Mouse (Mus musculus): Measurements from ENCODE around the gene Ldlrad3.

Ldlrad3 gene

GRCm38 (mm10) chr2:102144311-102144710, 41.9 kb downstream of the Ldlrad3 start:
- no peak for DNase-seq (ENCODE audit: low read depth)

DNA sequence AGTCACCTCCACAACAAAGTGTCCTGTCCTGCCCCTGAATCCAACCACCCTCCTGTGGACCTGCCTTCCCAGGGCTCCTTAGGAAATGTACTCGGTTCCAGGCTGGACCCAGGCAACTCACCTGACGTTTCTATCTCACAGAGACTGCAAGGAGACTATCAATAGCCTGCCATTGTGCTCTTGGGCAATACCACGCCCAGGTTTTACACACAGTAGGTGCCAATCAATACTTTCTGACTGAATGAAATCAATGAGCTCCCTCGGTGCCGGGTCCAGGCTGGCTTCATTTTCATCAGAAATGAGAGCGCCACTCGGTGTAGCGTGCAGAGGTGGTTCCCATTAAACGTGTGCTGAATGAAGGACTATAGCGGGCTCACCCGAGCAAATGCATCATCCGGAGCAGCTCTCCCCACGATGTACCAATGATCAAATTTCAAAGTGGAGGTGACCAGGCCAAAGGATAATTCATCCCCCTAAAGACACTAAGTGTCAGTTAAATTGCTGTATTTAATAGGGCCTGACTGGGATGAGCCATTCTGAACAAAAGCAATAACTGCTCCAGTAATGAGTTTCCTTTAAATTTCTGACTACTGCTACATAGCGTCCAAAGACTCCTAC, 43.4 kb downstream of the Ldlrad3 start:
- no peak for DNase-seq (ENCODE audit: low read depth)

DNA sequence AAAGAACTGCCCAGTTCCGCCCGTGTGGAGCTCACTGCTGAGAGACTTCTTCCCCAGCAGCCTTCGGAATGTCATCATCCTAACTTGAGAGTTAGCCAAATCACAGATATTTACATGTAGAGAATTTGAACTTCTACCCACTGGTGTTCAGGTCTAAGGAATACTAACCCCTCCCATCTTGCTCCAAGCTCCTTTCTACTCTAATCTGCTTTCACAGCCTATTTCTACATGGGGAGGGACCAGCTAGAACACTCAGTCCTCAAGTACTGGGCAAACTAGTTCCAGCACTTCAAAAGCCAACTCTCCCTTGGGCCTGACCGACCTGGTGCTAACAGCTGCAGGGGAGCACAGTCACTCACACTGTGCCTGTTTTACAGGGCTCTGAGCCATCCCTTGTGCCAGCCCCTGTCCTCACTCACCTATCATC, 44.0 kb downstream of the Ldlrad3 start:
- no peak for DNase-seq (ENCODE audit: low read depth)

GRCm38 (mm10) chr2:102141199-102141598, 45.0 kb downstream of the Ldlrad3 start:
- no peak for DNase-seq (ENCODE audit: low read depth)

DNA sequence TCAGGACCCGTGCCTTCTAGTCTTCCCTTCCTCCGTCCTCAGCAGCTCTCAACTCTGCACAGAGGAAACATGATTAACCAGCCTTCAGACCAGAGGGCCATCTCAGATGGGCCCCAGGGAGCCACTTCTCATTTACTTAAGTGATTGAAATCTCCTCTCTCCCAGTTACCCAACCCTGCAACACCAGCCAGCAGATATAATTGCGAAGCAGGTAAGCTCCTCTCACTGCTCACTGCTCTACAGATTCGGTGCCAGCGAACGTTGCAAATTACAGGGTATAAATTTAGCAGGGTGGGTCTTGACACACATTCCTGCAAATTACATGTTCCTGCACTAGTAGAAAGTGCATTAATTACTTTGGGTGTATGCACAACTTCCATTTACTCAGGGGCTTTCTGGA, 48.3 kb downstream of the Ldlrad3 start:
- DNase-seq (ENCODE audit: low read depth): no peak

DNA sequence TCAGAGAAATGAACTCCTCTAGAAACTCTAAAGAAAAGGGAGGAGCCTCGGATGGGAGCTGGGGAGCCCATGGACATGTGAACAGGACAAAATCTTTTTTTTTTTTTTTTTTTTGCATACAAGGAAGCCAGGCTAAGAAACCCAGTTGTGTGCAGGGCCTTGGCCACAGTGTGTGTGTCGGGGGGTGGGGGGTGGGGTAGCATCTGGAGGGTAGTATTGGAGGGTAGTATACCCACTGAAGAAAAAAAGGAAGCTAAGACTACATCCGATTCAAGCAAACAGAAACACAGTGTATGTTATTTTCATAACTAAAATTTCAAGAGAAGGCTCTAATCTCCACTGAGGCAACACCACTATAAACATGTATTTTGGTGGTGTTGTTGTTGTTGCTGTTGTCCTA, 50.0 kb downstream of the Ldlrad3 start:
- no peak for DNase-seq (ENCODE audit: low read depth)

DNA sequence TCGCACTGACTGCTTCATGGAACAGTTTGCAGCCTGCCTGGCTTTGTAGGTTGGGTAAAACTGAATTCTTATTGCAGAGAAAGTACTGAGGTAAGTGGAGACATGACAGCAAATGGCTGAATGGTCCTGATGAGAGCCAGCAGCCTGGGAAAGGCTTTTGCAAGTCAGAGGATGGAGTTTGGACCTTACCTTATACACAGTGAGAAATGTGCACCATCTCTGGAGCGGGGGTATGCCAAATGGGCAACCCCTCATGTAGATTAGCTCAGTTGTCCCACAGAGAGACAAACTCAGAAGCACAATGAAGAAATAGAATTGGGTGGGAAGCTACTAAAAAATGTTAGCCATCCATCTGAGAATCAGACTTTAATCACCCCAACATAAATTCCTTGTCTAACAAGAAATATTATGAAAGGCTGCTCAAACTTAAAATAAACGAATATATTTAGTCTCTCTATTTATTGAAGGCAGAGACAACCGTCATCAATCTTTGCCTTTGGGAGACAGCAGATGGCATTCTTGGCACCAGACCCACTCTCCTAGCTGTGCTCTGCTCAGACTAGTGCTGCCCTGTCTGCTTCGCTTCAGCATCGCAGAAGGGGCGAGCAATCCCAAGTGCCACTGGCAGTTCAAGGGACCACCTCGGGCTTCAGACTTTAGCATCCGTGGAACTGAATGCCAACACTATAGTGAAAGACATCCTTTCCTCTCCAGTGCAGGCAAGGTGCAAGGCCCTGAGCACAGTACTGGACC, 51.5 kb downstream of the Ldlrad3 start:
- no peak for DNase-seq (ENCODE audit: low read depth)

DNA sequence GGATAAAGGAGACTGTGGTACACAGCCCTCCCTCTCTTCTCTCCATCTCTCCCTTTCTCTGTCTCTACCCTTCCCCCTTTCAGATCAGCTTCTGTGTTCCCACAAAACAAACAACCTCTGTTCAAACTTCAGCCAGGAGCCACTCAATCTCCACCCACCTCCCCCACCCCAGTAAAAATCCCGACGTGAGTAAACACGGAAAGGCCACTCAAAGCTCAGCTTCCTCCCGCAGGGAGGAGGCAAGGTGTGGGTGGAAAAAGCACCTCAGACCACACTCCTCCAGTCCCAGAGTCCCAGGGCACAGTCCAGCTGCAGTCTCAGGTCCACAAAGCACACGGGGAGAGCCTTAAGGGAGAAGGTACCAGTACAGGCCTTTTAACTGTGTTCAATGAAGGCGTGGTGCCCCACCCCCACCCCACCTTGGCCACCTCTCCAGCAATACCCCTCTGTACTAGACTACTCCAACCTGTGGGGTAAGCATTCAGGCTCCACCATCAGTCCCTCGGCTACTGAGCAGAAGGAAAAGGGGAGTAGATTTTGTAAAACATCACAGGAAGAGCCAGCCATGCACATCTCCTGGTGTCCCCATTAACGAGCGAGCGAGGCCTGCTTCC, 53.1 kb downstream of the Ldlrad3 start:
- DNase-seq (ENCODE audit: low read depth): no peak

DNA sequence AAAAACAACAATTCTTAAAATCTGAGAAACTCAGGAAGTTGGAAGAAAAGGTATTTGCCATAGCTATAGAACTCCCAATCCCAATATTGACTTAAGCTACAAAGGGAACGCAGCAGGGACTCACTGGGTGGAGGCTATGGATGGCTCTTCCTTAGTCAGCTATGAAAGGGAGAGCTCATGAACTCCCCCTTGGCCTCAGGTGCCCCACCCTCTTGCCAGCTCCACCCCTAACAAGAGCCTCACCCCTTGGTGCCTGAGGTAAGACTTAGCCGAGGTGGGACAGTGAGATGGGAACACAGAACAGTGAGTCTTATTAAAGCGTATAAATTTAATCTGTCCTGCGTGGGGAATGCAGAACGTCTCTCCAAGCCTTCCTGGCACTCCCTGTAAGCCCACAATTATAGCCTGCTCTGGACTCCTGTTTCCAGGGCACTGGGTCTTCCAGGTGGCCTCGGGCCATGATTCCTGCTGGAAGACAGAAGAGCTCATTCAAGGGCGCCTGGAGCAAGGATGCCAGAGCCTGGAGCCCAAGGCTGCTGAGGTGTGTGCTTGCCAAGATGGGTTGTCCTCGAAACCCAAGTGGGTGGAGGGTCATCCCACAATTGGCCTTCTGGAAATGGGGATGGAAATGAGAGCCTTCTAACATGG, 55.9 kb downstream of the Ldlrad3 start:
- no peak for DNase-seq (ENCODE audit: low read depth)

DNA sequence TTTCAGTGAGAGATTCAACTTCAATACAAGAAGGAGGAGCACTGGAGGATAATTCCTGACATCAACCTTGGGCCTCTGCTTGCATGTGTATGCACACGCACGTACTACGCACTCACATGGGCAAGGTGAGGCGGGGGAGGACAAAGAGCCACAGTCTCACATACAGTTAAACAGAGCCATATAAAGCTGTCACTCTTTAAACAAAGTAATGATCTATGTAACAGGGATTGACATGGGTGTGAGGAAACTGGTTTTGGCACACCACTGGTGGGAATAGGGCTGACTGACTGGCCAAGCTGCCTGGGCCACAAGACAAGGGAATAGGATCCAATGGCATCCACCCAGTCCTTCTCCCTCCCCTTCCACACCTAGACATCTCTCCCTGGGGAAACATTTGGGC, 57.0 kb downstream of the Ldlrad3 start:
- no peak for DNase-seq (ENCODE audit: low read depth)

DNA sequence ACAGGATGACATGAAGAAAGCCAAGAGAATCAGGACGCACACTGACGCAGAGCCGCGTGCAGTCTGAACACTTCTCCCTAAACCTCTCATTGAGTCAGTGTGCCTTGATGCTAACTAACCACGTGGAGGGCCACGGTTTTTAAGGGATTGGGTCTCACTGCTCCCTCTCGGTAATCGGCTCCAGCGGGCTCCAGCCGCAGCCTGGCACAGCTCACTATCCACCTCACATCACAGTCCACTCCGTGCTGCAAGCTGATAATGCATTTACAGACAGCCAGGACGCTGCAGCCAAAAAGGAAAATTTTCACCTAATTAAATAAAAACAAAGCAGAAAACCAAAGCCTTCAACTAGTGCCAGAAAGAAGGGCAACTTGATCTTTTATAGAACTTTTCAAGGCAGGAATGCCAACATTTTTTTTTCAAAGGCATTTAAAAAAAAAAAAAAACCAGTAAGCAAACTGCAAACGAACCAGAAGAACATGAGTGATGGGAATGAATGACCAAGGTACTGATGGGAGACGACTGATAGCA, 57.6 kb downstream of the Ldlrad3 start:
- no peak for DNase-seq (ENCODE audit: low read depth)

DNA sequence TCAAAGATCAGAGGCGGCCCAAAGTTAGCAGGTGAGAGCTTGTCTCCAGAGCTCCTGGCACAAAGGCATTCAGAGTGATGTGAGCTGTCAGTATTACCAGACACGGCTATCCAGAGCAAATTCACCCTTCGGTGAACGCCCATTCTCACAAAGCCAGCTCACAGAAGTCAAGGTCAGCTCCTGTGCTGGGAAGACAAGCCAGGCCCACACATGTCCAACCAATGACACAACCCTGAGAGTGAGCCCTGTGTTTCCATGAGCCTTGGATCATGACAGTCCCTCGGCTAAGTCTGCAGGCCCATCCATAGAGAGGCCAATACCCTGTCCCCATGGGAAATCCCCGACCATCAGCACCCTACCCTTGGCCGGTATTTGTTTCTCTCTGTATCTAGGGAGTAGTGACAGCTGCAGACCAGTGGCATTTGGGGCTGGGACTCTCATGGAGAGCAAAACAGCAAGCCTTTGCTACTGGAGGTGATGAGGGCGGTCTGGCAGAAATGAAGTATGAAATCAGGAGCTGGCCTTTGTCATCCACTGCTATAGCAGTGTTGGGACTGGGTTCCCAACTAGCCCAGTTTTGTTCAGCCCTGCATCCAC, 58.3 kb downstream of the Ldlrad3 start:
- no peak for DNase-seq (ENCODE audit: low read depth)

DNA sequence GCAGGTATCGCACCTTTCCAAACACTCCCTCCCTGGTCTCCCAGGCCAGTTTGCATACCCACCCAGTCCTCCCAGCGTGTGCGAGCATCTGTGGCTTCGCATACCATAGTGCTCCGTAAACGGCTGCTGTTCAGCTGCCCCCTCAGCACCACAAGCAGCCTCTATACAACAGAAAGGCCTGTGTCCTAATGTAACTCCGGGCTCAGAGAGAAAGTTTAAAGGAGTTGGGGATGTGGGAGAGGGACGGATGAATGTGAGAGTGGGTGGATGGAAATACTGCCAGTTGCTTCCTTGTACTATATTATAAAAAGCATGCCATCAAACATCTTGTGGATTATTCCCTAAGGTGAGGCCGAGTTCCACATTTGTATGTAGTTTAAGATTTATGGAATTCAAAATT, 59.0 kb downstream of the Ldlrad3 start:
- no peak for DNase-seq (ENCODE audit: low read depth)

DNA sequence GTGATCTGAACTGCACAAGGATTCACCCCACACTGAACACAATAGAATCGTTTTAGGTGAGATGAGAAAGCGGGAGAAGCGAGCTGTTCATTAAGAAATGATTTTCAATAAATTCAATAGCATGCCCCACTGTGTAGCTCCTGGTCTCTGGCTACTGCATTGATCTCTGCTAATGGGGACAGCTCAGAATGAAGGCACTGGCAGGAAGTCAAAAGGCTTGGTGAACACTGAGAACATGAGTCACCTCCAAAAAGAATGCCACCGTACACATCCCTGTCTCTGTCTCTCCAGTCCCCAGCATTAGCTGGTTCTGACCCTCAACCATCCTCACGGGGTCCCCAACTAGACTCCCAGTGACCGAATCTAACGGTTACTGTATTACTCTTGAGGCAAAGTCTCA, 60.1 kb downstream of the Ldlrad3 start:
- DNase-seq (ENCODE audit: low read depth): no peak

DNA sequence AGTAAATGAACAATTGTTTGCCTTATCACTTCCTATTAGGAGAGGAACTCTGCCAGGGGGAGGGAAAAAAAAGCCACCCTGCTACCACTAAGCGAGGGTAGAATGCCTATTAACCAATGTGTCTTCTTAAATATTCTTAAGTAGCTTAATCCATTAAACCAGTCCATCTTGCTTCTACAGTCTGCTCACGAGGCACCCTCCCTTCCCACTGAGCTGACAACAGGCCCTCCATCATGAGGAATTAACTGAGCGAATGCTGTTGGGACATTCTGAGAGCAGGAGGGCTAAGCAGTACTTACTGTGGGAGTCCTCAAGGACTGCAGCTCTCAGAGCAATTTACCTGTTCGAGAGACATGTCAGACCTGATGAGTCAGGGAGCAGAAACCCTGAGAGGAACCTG, 61.1 kb downstream of the Ldlrad3 start:
- DNase-seq (ENCODE audit: low read depth): no peak

DNA sequence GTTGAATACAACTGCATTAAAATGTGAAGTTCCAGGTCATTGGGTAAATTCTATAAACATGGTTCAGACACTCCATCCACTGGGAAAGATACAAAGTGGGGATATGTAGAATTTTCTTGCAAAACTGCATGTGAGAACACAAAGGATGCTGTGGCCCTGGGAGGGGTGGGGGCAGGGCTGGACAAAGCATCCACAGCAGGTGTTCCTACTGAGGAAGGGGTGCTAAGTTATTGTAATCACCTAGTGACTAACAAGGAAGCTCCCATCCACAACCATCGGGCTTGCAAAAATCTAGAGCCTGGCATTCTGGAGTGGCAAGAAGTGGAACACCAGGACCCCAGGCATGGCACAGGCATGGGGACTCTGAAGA, 64.1 kb downstream of the Ldlrad3 start:
- no peak for DNase-seq (ENCODE audit: low read depth)

DNA sequence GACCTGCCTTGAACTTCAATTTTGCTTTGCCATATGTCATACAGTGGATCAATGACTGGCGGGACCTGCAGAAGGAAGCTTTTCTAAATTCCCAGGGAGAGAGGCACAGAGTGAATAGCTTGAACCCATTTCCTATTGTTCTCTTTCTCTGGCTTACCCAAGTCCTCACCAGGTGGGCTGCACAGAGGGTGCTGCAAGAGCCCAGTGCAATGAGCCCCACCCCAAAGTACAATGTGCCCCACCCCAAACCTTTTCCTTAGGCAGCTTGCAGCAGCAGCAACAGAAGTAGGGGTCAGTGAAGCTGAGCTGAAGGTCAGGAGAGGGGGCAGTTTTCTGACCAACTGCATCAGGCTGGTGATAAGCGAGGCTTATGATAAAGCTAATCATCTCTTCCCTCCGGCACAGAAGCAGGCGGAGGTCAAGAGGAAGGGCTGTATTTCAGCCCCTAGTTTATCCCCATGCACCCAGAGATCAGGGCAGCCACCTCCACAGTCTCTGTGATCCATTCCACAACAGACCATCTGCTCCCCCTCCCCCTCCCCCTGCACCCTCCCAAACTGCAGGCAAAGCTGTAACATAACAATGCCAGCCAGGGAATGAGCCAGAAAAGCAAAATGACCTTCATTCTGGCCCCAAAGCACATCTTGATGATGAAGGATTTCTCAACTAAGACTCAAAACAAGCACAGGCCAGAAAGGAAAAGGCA, 64.6 kb downstream of the Ldlrad3 start:
- DNase-seq (ENCODE audit: low read depth): no peak

DNA sequence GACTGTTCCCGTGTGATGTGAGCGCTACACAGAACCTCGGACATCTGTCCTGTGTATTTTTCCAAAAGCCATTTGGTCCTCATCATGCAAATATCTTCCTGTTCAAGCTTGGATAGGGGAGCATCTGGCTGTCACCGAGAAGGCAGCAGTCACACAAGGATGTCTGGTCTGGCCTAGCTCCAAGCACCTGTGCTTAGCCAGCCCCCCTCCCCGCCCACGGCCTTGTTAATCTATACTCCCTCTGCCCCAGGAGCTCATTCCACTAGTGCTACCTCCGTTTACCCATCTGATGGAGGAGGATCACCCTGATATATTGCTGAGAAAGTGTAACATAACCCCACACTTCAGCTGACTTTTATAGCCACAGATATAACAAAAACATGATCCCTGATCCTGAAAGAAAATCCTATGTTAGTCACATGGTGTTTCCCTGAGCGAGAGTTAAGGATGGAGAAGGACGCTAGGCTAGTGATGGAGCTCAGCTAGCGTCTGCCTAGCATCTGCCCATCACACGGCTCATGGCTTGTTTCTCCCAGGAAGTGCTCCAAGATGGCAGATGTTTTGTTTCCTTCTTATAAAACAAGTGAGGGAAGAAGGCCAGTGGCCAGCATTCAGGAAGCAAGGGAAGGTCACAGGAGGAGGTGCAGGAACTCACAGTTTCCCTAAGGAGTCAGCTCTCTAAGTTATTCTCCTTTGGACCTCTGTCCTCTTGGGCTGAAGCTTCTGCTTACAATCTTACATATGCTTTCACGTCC, 66.3 kb downstream of the Ldlrad3 start:
- DNase-seq (ENCODE audit: low read depth): no peak

GRCm38 (mm10) chr2:102118988-102119460, 67.2 kb downstream of the Ldlrad3 start:
- no peak for DNase-seq (ENCODE audit: low read depth)

GRCm38 (mm10) chr2:102117402-102117760, 68.8 kb downstream of the Ldlrad3 start:
- no peak for DNase-seq (ENCODE audit: low read depth)
